Mouse (Mus musculus) T-helper 17 cell (primary cell): ENCODE data around the gene Scpep1.

Experiments
- in situ Hi-C, 2 experiments: fragments of 300-600 bp; cut with MboI, MseI; formaldehyde crosslinking; loops; 1 replicate in 1 of 2; 2 replicates in 1 of 2; pipeline ENCODE4 v1.15.1; 2025; ENCODE audit warnings: high pct_unique_total_duplicates in 2 of 2

Scpep1 gene

GRCm38 (mm10) chr11:88955217-88955969 lies at the start of gene Scpep1:
Gene Scpep1, minus strand, starts transcription at chr11:88955465.
- in situ Hi-C loops: no loop called here

- in situ Hi-C loops: loop anchor here (10.0 kb wide), 2 partner anchors 301 to 1251 kb away; partner anchors contain the start of gene Nog (in 1 of the 2)
Observed at GRCm38 (mm10) chr11:89003726-89004125, 48.5 kb upstream of the Scpep1 start.

- in situ Hi-C loops: loop anchor here (10.0 kb wide), 2 partner anchors 302 to 1252 kb away; partner anchors contain the start of gene Nog (in 1 of the 2)
Observed at GRCm38 (mm10) chr11:89003078-89003477, 47.8 kb upstream of the Scpep1 start.

DNA sequence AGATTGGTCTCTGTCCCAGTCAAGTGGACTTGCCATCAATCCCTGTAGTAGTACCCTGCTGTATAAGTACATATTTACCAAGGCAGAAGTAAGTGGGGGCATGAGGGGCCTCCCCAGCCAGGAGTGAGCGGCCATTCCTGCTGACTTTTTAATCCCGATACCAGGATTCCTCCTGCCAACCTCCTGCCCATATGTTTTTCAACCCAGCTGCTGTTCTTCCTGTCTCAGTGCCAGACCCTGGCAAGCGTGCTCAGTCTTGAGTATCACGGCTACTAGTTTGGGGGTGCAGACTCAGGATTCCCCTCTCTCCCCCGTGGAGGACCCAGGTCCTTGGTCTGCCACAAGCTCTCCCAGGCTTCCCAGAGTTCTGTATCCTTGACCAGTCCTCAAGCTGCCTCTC lies 47.4 kb upstream of the Scpep1 start:
- in situ Hi-C loops: loop anchor here (10.0 kb wide), 2 partner anchors 302 to 1252 kb away; partner anchors contain the start of gene Nog (in 1 of the 2)

GRCm38 (mm10) chr11:89002068-89002467 lies 46.8 kb upstream of the Scpep1 start:
- in situ Hi-C loops: loop anchor here (10.0 kb wide), 2 partner anchors 303 to 1253 kb away; partner anchors contain the start of gene Nog (in 1 of the 2)

DNA sequence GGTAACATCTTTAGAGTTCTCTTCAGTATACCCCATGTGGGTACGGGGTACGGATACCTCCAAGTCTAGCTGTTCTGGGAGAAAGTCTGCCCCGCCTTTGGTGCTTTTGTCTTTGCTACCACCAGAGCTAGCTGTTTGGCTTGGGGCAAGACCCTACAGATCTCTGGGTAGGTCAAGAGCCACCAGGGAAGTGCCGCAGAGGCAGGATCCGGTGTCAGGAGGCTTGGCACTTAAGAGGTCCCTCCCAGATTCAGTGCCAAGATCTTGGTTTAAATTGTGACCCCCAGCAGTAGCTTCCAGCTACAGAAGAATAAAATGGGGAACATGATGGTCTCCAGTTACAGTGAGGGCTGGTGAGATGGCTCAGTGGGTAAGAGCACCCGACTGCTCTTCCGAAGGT lies 46.3 kb upstream of the Scpep1 start:
- in situ Hi-C loops: loop anchor here (10.0 kb wide), 2 partner anchors 303 to 1253 kb away; partner anchors contain the start of gene Nog (in 1 of the 2)

GRCm38 (mm10) chr11:89000527-89000819 lies 45.2 kb upstream of the Scpep1 start:
- in situ Hi-C loops: loop anchor here (10.0 kb wide), 2 partner anchors 304 to 1254 kb away; partner anchors contain the start of gene Nog (in 1 of the 2)

GRCm38 (mm10) chr11:88999723-89000526 lies 44.7 kb upstream of the Scpep1 start:
- in situ Hi-C loops: loop anchor here (5.0 to 10.0 kb wide), 3 partner anchors 37 to 1255 kb away; partner anchors contain the start of gene Nog (in 1 of the 2)

- in situ Hi-C loops: loop anchor here in 1 of 2 experiments (5.0 kb wide), 1 partner anchor 38 kb away; no protein-coding TSS in a partner anchor
Observed at GRCm38 (mm10) chr11:88998974-88999722, 43.9 kb upstream of the Scpep1 start, which contains the start of gene Trim25. Gene Trim25, plus strand, starts transcription at chr11:88999376.

- in situ Hi-C loops: loop anchor here in 1 of 2 experiments (5.0 kb wide), 1 partner anchor 39 kb away; no protein-coding TSS in a partner anchor
Observed at GRCm38 (mm10) chr11:88998406-88998805, 43.1 kb upstream of the Scpep1 start.

- in situ Hi-C loops: loop anchor here in 1 of 2 experiments (5.0 kb wide), 1 partner anchor 40 kb away; no protein-coding TSS in a partner anchor
Observed at GRCm38 (mm10) chr11:88997343-88997742, 42.1 kb upstream of the Scpep1 start.

- in situ Hi-C loops: loop anchor here in 1 of 2 experiments (5.0 kb wide), 1 partner anchor 41 kb away; no protein-coding TSS in a partner anchor
Observed at GRCm38 (mm10) chr11:88996427-88996826, 41.2 kb upstream of the Scpep1 start.

GRCm38 (mm10) chr11:88995616-88996015 lies 40.4 kb upstream of the Scpep1 start:
- in situ Hi-C loops: loop anchor here in 1 of 2 experiments (5.0 kb wide), 1 partner anchor 42 kb away; no protein-coding TSS in a partner anchor

DNA sequence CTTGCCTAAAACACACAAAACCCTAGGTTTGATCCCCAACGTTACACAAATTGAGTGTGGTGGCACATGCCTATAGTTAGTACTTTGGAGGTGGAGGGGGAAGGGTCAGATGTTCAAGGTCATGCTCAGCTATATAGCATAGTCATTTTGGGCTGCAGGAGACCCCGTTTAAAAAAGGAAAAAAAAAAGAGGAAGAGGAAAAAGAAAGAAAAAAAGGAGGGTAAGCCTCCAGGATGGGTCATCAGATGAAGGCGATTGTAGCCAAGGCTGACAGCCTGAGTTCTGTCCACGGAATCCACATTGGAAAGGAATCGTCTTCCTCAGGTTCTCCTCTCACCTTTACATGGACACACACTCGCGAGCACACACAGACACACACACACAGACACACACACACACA lies 39.2 kb upstream of the Scpep1 start:
- in situ Hi-C loops: loop anchor here in 1 of 2 experiments (5.0 kb wide), 2 partner anchors 43 to 68 kb away; no protein-coding TSS in a partner anchor

- in situ Hi-C loops: loop anchor here in 1 of 2 experiments (5.0 kb wide), 2 partner anchors 44 to 69 kb away; no protein-coding TSS in a partner anchor
Observed at GRCm38 (mm10) chr11:88993625-88994024, 38.4 kb upstream of the Scpep1 start.

- in situ Hi-C loops: loop anchor here in 1 of 2 experiments (5.0 kb wide), 2 partner anchors 44 to 69 kb away; no protein-coding TSS in a partner anchor
Observed at GRCm38 (mm10) chr11:88993186-88993585, 37.9 kb upstream of the Scpep1 start.

- in situ Hi-C loops: no loop called here
Observed at GRCm38 (mm10) chr11:88989530-88989929, 34.3 kb upstream of the Scpep1 start.

DNA sequence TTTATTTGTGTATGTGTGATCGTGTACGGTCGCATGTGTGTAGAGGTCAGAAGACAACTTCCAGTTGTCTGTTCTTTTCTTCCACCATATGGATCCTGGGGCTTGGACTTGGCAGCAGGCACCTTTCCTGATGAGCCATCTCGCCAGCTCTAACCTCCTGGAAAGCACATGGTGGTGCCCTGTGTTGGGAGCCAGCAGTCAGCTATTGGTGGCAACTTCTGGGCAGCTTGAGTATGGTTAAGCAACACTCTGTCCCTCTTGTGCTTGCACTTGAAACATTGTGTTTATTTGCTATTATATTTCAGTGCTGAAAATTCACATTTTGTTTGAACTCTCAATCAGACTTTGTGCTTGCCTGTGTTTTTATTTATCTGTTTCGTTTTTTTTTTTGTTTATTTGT lies 33.7 kb upstream of the Scpep1 start:
- in situ Hi-C loops: no loop called here

DNA sequence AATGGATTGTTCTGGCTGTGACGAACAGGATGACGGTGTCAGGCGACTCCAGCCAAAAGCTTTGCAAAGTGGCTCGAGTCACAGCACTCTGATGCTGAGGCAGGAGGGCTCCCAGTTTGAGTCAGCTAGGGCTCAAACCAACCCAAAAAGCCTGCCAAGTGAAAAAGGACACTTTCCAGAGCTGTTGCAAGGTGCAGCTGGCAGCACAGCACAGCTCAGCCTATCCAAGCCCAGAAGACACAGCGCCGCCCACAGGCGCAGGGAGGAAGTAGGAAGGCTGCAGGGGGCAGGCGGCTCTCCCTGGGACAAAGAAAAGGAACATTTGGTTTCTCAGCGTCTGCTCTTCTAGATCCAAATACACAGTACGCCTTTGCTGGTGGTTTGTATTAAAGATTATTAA lies 31.4 kb upstream of the Scpep1 start:
- in situ Hi-C loops: no loop called here

DNA sequence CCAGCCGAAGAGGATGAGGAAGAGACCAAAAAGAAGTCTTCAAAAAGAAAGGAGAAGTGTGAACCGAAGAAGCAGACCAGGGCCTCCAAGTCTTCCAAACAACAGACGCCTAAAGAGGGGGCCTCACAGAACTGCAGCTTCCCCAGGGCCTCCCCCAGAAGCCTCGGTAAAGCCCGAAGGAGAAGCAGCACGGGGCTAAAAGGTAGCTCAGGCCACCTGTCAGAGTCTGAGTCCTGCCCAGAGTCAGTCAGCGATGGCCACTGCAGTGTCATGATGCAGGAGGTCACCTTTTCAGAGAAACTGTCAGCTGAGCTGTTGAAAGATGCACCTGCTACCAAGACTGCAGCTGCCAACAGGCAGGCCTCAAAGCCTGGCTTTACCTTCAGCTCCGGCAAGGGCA lies 26.1 kb upstream of the Scpep1 start:
- in situ Hi-C loops: no loop called here

GRCm38 (mm10) chr11:88977188-88977587 lies 21.9 kb upstream of the Scpep1 start:
- in situ Hi-C loops: no loop called here
